Mouse (Mus musculus): ENCODE data around the gene Hoxc6.

Gene Hoxc6

GRCm38 (mm10) chr15:103041613-103042012 is 43.6 kb downstream of the Hoxc6 start:
- no peak for DNase-seq

- no peak for DNase-seq
Measured at GRCm38 (mm10) chr15:103042209-103042608, 44.2 kb downstream of the Hoxc6 start.

GRCm38 (mm10) chr15:103051670-103052069 is 53.6 kb downstream of the Hoxc6 start:
- no peak for DNase-seq

GRCm38 (mm10) chr15:103053210-103053609 is 55.2 kb downstream of the Hoxc6 start:
- no peak for DNase-seq

GRCm38 (mm10) chr15:103056396-103056795 is 58.3 kb downstream of the Hoxc6 start:
- no peak for DNase-seq

- no peak for DNase-seq
Measured at GRCm38 (mm10) chr15:103058715-103059114, 60.7 kb downstream of the Hoxc6 start.

- DNase-seq, result no peak
Measured at GRCm38 (mm10) chr15:103059393-103059992, 61.4 kb downstream of the Hoxc6 start.

- DNase-seq, result no peak
Measured at GRCm38 (mm10) chr15:103060021-103060340, 61.9 kb downstream of the Hoxc6 start.

GRCm38 (mm10) chr15:103060341-103061130 is 62.5 kb downstream of the Hoxc6 start:
- no peak for DNase-seq

- peak; percentile 25 for DNase-seq
Measured at GRCm38 (mm10) chr15:103061131-103061825, 63.2 kb downstream of the Hoxc6 start.

Data from liver (tissue).